Mouse (Mus musculus) inflammation-experienced regulatory T-cells, adult 16 weeks (primary cell): Measurements from ENCODE around the gene Il19. TPM values are rescaled to one million over a fixed set of nuclear protein-coding genes. Genes with fewer than 3 reads are reported as not detected.

Source experiments
- polyA plus RNA-seq: library from polyadenylated mRNA; unstranded; fragments of 100-300 nt; shearing (Covaris generic); gene quantifications from one replicate; pipeline ENCODE4 v1.2.1, GENCODE M21; 2017

Gene Il19
- not detected for polyA plus RNA-seq

DNA sequence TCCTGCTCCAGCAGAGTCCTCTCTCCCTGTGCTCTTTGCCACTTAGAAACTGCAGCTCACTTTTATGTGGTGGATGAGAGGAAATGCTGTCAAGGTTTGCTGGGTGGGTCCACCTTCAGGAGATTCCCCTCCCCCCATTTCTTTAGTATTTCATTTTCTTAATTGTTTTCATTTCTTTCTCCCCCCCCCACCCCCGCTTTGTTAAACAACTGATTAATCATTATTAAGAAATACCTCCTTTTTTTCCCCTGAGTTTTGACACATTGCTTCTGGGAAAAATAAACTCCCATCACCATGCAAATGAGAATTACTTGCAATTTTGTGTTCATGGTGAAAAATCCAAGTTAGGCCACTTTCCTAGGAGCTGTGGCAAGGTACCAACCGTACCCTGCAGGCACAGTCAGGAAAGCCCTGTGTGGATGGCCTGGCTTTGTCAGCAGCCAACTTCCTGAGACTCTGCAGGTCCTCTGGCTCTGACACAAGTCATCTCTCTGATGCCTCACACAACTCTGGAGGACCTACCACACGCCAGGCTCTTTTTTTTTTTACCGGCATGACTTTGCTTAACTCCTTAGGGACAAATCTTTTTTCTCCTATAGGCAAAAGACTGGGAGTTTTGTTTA is at the start of gene Il19:
Gene Il19, minus strand, starts transcription at position 51 of the 623 bp plus-strand sequence.

DNA sequence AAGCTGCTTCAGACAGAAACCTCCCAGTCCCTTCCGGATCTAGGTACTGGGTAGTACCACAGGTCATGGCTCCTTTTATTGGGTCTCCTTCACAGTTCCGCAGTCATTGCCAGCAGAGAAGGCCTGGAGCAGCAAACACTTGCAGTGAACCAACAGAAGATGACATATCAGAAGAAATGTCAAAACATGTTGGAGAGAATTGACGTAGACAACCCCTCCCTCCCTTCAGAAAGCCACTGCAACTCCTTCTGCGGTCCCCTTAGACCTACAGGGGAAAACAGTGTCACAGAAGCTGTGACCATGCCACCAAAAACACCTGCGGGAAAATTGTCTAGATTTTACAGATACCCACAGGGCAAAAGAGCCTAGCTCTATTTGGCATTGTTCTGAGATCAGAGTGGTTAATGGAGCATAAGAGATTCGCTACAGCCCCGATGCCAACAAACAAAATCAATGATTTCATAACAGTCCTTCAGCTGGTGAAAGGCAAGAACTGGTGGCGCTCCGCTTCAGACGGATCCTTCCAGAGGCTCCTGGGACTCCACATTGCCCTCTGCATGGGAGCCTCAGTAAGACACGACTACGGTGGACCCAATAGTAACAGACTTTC is 28.4 kb downstream of the Il19 start, which contains the start of gene Il20:
Gene Il20, minus strand, starts transcription at position 51 of the 610 bp plus-strand sequence.

DNA sequence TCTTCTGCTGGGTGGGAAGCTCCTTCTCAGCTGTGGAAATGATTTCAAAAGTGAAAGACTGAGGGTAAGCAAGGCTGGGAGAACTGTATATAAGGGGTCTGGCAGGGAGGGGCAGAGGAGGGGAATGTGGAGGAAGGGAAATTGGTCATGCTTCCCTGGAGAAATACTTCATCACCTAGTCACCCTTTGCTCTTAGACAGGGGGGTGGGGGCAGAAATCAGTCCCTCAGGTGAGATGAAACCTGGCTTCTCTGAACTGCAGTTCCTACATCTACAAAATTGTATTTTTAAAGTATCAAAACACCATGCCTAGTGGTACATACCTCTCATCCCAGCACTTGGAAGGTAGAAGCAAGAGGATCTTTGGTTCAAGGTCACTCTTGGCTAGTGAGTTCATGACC is 52.6 kb downstream of the Il19 start, which contains the start of gene Il24:
Gene Il24, minus strand, starts transcription at position 101 of the 400 bp plus-strand sequence.

Other genes starting within 250 kb of the Il19 start
- gene Gm29427, start 224.3 kb downstream of the Il19 start, polyA plus RNA-seq = not detected
- gene Yod1, start 222.8 kb downstream of the Il19 start, polyA plus RNA-seq = 7.5 TPM
- 7.5 TPM for gene Pfkfb2, start 210.9 kb downstream of the Il19 start, polyA plus RNA-seq
- gene AA986860, start 208.1 kb downstream of the Il19 start, polyA plus RNA-seq = 0.13 TPM
- gene Fcamr, start 139.2 kb downstream of the Il19 start, polyA plus RNA-seq = 0.66 TPM
- 0.17 TPM for gene Pigr, start 113.4 kb downstream of the Il19 start, polyA plus RNA-seq
- gene Fcmr, start 74.4 kb downstream of the Il19 start, polyA plus RNA-seq = 6.0 TPM
- gene Il24, start 52.7 kb downstream of the Il19 start, polyA plus RNA-seq = not detected
- not detected for gene Il20, start 28.7 kb downstream of the Il19 start, polyA plus RNA-seq
- gene Il10, start 79.7 kb upstream of the Il19 start, polyA plus RNA-seq = 7.4 TPM
- 8.4 TPM for gene Mapkapk2, start 157.7 kb upstream of the Il19 start, polyA plus RNA-seq
- 0.17 TPM for gene Dyrk3, start 198.2 kb upstream of the Il19 start, polyA plus RNA-seq
- gene Eif2d, start 213.1 kb upstream of the Il19 start, polyA plus RNA-seq = 70.8 TPM